Mouse (Mus musculus): ENCODE measurements around the gene Gramd1c.

DNA sequence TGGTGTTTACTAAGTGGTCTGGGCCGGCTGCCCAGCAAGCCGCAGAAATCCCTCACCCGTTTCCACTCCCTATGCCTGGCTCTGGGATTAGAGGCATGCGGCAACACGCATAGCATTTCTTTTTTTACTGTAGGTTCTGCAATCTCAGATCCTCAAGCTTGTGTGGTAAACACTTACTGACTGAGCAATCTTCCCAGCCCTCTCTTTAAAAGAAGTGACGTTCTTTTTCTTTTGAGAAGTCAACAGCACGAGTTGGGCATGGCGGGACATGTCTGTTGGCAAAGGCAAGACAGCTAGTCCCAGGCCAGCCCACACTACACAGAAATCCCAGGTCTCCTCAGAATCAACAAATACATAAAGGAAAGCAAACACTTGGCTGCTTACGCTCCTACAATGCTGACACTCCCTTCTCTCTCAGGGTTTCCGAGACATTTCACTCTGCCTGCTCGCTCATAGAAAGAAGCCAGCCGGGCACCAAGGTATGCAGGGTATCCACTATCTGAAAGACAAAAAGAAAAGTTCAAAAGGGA, 38.1 kb upstream of the Gramd1c start:
- TF ChIP-seq CTCF (IDR thresholded peaks at IDR 0.05; ENCODE audit: low read depth), result no peak
- TF ChIP-seq EP300 (IDR thresholded peaks at IDR 0.05; ENCODE audit: low read depth), result no peak

All from liver, embryonic 14.5 days (tissue).